Mouse (Mus musculus) embryonic fibroblast, embryonic 13.5 days (primary cell): ENCODE measurements around the gene Ddit4l.

Experiments used
- CTCF ChIP-seq: IDR thresholded peaks from 2 replicates; pipeline ENCODE4 v1.5.1; 2011; ENCODE audit warnings: mild to moderate bottlenecking, control low read depth, low read length, moderate library complexity, borderline replicate concordance; ENCODE audit not compliant: insufficient read depth
- POLR2A ChIP-seq: IDR thresholded peaks from 2 replicates; pipeline ENCODE4 v1.6.1; 2011; ENCODE audit warnings: low read depth, mild to moderate bottlenecking, control low read depth, low read length, moderate library complexity

DNA sequence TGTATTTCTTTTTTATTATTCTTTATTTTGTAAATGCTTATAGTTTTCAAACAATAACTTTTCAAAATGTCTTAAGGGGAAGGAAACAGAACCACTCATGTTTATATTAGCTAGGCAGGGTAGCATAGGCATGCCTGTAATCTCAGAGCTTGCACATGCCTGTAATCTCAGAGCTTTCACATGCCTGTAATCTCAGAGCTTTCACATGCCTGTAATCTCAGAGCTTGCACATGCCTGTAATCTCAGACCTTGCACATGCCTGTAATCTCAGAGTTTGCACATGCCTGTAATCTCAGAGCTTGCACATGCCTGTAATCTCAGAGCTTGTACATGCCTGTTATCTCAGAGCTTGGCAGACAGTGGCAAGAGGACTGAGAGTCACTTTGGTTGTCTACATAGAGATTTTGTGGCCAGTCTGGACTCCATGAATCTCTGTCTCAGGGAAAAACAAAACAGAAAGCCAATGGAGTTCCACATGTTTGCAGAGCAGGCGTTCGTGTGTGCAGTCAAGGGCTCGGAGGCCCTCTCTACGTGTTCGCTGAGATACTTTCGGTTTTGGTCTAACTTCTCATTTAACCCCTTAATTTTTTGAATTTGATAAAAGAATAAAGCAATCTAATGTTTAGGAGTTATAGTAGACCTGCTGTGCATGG, 10.8 kb upstream of the Ddit4l start:
- TF ChIP-seq POLR2A = no peak
- TF ChIP-seq CTCF = no peak
